Mouse (Mus musculus): ENCODE data around the gene Cdh20.

DNA sequence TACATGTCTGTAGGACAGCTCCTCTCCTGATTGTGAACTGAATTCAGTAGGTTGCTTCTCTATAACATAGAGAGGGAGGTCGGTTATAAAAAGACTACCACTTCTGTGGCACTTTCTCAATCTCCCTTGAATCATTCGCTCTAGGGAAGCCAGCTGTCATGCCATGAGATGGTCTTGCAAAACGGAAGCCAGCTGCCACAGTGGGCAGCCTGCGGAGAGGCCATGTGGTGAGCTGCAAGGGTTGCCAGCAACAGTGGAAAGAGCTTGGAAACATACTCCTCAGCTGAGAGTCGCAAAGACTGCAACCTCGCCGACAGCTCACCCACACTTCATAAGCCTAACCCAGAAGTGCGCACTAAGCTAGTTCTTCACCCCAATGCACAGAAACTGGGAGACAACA, 13.8 kb upstream of the Cdh20 start:
- TF ChIP-seq POLR2A (IDR thresholded peaks at IDR 0.05; ENCODE audit: insufficient read depth, low read length) (no peak), CTCF (IDR thresholded peaks at IDR 0.05; ENCODE audit: low read depth, low read length) (no peak)
